In the genomic region with DNA sequence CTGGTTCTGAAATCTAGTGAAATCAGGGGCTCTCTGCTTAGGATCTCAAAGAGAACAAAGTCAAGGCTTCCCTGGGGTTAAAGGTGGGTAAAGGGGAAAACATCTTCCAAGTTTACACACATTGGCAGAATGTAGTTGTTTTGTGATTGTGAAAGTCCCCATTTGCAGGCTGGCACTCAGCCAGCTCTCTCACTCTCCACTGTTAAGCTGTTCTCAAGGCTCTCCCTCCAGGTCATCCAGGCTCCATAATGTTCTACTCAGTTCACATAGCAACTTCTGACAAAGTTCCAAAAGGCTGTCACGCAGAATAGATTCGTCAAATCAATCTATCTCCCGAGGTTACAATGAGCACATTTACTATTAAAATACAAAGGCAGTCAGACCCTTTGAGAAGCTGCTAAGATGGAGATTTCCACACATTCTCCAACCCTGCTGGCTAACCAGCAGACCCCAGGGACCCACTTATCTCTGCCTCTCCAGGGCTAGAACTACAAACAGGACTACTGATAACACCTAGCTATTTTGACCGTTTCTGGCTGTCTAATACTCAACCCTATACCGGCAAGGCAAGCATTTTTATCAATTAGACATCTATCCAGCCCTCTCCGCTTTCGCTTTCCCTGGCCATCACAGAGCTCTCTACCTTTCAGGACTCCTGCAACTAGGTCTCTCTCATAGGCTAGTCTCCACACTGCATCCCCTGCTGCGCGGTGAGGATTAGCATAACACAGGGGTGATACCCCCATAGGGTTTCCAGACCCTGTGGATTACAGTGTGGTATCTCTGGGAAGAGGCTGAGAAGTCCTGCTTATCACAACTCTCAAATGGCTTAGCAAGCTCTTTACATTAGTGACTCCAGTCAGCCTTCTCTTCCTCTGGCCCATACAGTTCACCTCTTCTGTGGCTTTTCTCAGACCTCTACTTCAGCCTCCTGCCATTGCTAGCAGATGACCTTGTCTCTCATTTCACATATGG, we compare ENCODE assay signal across 14 mouse cellular contexts. TPM values are rescaled to one million over a fixed set of nuclear protein-coding genes. Genes with fewer than 3 reads are reported as not detected.
A peak's percentile ranks its signal among the peaks of the same experiment; 100 is the strongest.
DNase-seq lines count a peak whose midpoint lies in the region; ATAC-seq and TF ChIP-seq lines count a peak whose summit lies in the region.
"Had no signal": no experiment of that assay in that cellular context is flagged by ENCODE, and none has a peak within 500 bp of the region (broad histone marks: within the 10 kb centered on the region; RNA-seq: fewer than 3 reads in every experiment).

No protein-coding gene starts in this region.

- TF ChIP-seq POLR2A in lung, adult 2 months (IDR thresholded peaks at IDR 0.05; ENCODE audit: borderline replicate concordance, extremely low read depth, low read depth, low read length), result no peak

- H3K27me3 ChIP-seq in heart, embryonic 12.5 days (replicated peaks), result peaks cover 18% of the 10 kb centered on the region
- 0 out of 2 replicates have a peak, but pooled peaks cover 3% of the 10 kb centered on the region for H3K27me3 ChIP-seq in lung, postnatal 0 days (replicated peaks; ENCODE audit: insufficient read depth, low read length)
- H3K27me3 ChIP-seq in liver, embryonic 16.5 days (ENCODE audit: control insufficient read depth, insufficient read depth, low read depth, low read length), result peaks cover 21% of the 10 kb centered on the region

- no peak for ATAC-seq in heart, embryonic 12.5 days (ENCODE audit: insufficient number of reproducible peaks, low FRiP score)
- peak; percentile 30 for ATAC-seq in lung, postnatal 0 days
- ATAC-seq in liver, embryonic 16.5 days (ENCODE audit: low read depth), result peak; percentile 43; the same call in 1 of the 2 replicates

- no peak overlapping the region for H3K4me3 ChIP-seq in heart, embryonic 12.5 days
- H3K4me3 ChIP-seq in lung, postnatal 0 days (ENCODE audit: low read depth, low read length), result no peak overlapping the region
- no peak overlapping the region for H3K4me3 ChIP-seq in lung, adult 2 months (replicated peaks; ENCODE audit: extremely low read depth, low read depth, low read length)
- no peak overlapping the region for H3K4me3 ChIP-seq in liver, embryonic 16.5 days (ENCODE audit: low read depth, low read length)
- H3K4me3 ChIP-seq: embryonic facial prominence, embryonic 15.5 days; limb, embryonic 12.5 days; myocyte had no signal

- no peak for TF ChIP-seq CTCF in lung, postnatal 0 days (IDR thresholded peaks at IDR 0.05)
- TF ChIP-seq CTCF in lung, adult 2 months (IDR thresholded peaks at IDR 0.05; ENCODE audit: insufficient read depth, low read length), result no peak

- H3K36me3 ChIP-seq in heart, embryonic 12.5 days, result no peaks in the 10 kb centered on the region
- no peaks in the 10 kb centered on the region for H3K36me3 ChIP-seq in lung, postnatal 0 days (ENCODE audit: insufficient read depth, low read length)
- no peaks in the 10 kb centered on the region for H3K36me3 ChIP-seq in liver, embryonic 16.5 days (ENCODE audit: control insufficient read depth, insufficient read depth)
- H3K36me3 ChIP-seq: embryonic facial prominence, embryonic 15.5 days; limb, embryonic 12.5 days had no signal

- DNase-seq in heart, adult 9 months (ENCODE audit: low spot score in 2 of 2), result no peak
- DNase-seq in lung, postnatal 0 days (ENCODE audit: low spot score), result peak; percentile 78
- no peak for DNase-seq in lung, adult 2 months
- DNase-seq in NIH3T3 (ENCODE audit: low read depth), result peak; percentile 84
- no peak for DNase-seq in thymus, postnatal 4 days
- DNase-seq in Muller cell, postnatal 12 days (ENCODE audit: inconsistent ontology term), result no peak
- DNase-seq: cerebellum, adult 9-11 months; right cerebral cortex, postnatal 25 days; thymus, adult 18-20 months had no signal

- peaks cover 16% of the 10 kb centered on the region for H3K4me1 ChIP-seq in heart, embryonic 12.5 days (replicated peaks)
- H3K4me1 ChIP-seq in lung, postnatal 0 days (ENCODE audit: insufficient read depth, low read depth, low read length), result peaks cover 7% of the 10 kb centered on the region; the same call in 1 of the 2 replicates
- H3K4me1 ChIP-seq in lung, adult 2 months (ENCODE audit: control insufficient read depth, insufficient read depth, low read length), result peaks cover 4% of the 10 kb centered on the region
- peaks cover 4% of the 10 kb centered on the region for H3K4me1 ChIP-seq in liver, embryonic 16.5 days (ENCODE audit: control insufficient read depth, low read depth, low read length)

- H3K4me2 ChIP-seq in heart, embryonic 12.5 days, result peak overlapping the region; percentile 3; the same call in 1 of the 2 replicates
- no peak overlapping the region for H3K4me2 ChIP-seq in lung, postnatal 0 days (replicated peaks; ENCODE audit: low read depth, low read length)
- peak overlapping the region; percentile 35; the same call in 1 of the 2 replicates for H3K4me2 ChIP-seq in liver, embryonic 16.5 days (ENCODE audit: low read depth, low read length)
- H3K4me2 ChIP-seq: embryonic facial prominence, embryonic 15.5 days; limb, embryonic 12.5 days had no signal

- H3K9me3 ChIP-seq in heart, embryonic 12.5 days (replicated peaks), result peaks cover 3% of the 10 kb centered on the region; the same call in 1 of the 2 replicates
- no peaks in the 10 kb centered on the region for H3K9me3 ChIP-seq in lung, postnatal 0 days (ENCODE audit: low read length)
- no peaks in the 10 kb centered on the region for H3K9me3 ChIP-seq in liver, embryonic 16.5 days (replicated peaks; ENCODE audit: control insufficient read depth, low read length)
- H3K9me3 ChIP-seq: embryonic facial prominence, embryonic 15.5 days; limb, embryonic 12.5 days had no signal

- TF ChIP-seq EP300 in lung, postnatal 0 days (IDR thresholded peaks at IDR 0.05), result 0 out of 2 replicates have a peak, but pooled peaks have one; percentile 18

- no peak overlapping the region for H3K27ac ChIP-seq in heart, embryonic 12.5 days (ENCODE audit: poor library complexity, severe bottlenecking)
- no peak overlapping the region for H3K27ac ChIP-seq in lung, postnatal 0 days (ENCODE audit: low read length)
- no peak overlapping the region for H3K27ac ChIP-seq in liver, embryonic 16.5 days (ENCODE audit: low read length)
- H3K27ac ChIP-seq: embryonic facial prominence, embryonic 15.5 days; limb, embryonic 12.5 days had no signal

- WGBS in heart, embryonic 12.5 days, result 5% methylated on average over 9 of the region's 9 CpGs
- WGBS in lung, postnatal 0 days, result 20% methylated on average over 9 of the region's 9 CpGs
- WGBS in lung, adult 2 months, result 26% methylated on average over 9 of the region's 9 CpGs
- 11% methylated on average over 9 of the region's 9 CpGs for WGBS in liver, embryonic 16.5 days (ENCODE audit: insufficient replicate concordance)

- H3K9ac ChIP-seq in heart, embryonic 12.5 days, result no peak overlapping the region
- no peak overlapping the region for H3K9ac ChIP-seq in lung, postnatal 0 days (replicated peaks; ENCODE audit: low read depth)
- no peak overlapping the region for H3K9ac ChIP-seq in liver, embryonic 16.5 days (ENCODE audit: low read depth, low read length)
- H3K9ac ChIP-seq: embryonic facial prominence, embryonic 15.5 days; limb, embryonic 12.5 days had no signal

RNA-seq across cellular contexts. Expression of a gene that starts 2.8 kb away (rescaled TPM):
- 3.9 and 4.3 TPM in 2 replicates for polyA plus RNA-seq in heart, embryonic 12.5 days (2016; fragmentation: Nextera tagmentation; extraction: Ambion mirVana)
- polyA plus RNA-seq in lung, postnatal 0 days (2015; fragmentation: Nextera tagmentation; extraction: Ambion mirVana), result 1.1 and 1.8 TPM in 2 replicates
- 3.0 and 4.0 TPM in 2 replicates for polyA plus RNA-seq in lung, adult 2 months (2012; rRNA removed)
- 0.71 and 0.79 TPM in 2 replicates for polyA plus RNA-seq in liver, embryonic 16.5 days (2015; fragmentation: Nextera tagmentation; extraction: Ambion mirVana)

Comparison
In these comparisons a context has a peak if more than half of its experiments do, and no peak if none do; other contexts are left out.
1. DNase-seq: peak in lung, postnatal 0 days (single experiment) and NIH3T3 (single experiment); none in heart, adult 9 months (0 of 2), lung, adult 2 months (single experiment), thymus, postnatal 4 days (single experiment) and Muller cell, postnatal 12 days (single experiment).